Mouse (Mus musculus) gastrocnemius, adult 18-20 months (tissue): ENCODE measurements at regions not wholly inside any gene's neighbourhood (a gene's known extent, or its start where the extent isn't known, plus 50 kb on each side); places are given as distances from the start of the nearest gene placed in this dataset.

Experiments
- DNase-seq: peaks from one replicate; pipeline ENCODE4 v3.0.0; 2021; ENCODE audit warnings: low spot score

DNA sequence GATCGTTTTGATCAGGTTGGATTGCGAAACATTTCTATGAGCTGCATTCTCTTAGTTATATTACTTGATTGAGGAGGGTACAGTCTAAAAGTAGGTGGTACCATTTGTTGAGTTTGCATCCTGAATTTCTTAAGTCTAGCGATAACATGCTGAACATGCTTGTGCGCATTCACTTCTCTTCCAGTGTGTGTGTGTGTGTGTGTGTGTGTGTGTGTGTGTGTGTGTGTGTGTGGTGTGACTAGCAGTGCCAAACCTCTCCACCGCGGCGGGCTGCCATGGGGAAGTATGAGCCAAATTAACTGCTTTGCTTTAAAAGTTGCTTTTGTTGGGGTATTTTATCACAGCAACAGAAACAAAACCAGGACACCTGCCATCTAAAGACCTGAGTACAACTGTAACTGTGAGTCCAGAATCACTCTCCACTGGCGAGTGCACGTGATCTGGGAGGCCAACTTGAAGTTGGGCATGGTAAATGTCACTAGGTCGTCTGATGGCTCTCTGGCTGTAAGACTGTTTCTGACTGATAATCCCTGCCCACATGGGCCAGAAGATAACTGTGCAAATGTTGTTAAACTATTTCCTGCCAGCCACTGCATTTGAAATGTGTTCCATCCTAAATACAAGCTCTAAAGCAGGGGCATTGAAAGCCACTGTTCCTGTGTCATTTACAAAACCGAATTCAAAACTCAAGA, 273.3 kb upstream of the Ppargc1a start:
- no peak for DNase-seq

DNA sequence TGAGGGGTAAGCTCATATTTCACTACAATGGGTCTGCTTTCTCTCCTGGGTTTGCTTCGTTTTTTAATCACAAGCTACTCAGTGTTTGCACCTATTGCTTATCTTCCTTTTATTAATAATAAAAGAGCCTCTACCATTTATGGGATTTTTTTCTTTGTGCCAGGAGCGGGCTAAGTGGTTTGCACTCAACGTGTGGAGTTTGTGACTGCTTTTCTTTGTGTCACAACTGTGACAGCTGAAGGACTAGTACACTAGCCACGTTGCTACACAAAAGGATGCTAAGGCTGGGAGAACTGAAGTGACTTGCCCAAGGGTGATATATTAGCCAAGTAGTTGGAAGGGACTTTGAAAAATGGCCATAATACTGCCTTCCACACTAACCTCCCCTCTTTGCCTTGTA, 271.8 kb upstream of the Ppargc1a start:
- no peak for DNase-seq

DNA sequence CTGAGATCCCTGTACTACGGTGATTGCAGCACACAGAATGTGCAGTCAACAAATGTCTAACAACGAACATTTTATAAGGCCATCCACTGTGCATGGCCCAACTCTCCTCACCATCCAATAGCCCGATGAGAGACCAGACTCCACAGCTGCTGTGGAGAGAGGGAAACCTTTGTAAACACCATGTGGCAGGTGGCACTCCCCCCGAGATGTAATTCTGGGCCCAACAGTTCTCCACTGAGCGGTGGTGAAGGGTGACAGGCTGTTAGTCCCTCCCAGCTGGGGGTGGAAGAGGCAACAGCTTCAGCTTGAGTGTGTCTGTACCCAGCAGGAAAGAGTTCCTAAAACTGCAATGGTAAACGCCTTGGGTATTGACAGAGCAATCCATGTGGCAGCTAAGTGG, 263.0 kb upstream of the Ppargc1a start:
- DNase-seq: no peak

DNA sequence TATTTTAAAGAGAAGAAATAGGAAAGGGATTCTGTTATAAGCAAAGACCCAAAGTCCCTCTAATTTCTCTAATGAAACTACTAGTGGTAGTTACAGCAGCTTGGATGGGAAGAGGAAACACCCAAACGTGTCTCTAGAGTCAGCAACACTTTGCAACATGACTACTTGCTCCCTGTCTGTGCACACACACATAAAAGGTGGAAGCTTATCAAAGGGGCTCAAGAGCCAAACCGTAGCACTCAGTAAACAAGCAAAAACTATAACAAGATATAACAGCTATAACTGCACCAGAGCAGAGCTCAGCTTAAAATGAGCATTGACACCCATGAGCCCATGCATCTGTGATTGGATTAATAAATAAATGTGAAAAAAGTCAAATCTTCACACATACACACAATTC, 262.5 kb upstream of the Ppargc1a start:
- DNase-seq: no peak

DNA sequence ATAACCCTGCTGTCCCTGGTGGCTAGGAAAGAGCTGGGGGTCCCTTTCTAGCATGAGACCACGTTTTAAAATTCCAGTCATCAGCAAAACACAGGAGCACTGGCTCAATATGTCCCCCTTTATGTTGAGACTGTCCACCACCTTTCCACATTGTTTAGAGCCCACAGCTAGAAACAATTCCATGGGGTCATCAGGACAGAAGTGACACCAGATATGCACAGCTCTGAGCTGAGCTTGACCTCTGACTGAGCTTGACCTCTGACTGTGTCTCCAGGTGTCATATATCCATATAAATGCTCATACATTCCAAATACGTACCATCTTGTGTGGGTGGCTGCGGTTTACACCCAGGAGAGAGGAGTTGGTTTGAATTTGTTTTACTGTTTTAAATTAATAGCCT, 262.1 kb upstream of the Ppargc1a start:
- DNase-seq: no peak

DNA sequence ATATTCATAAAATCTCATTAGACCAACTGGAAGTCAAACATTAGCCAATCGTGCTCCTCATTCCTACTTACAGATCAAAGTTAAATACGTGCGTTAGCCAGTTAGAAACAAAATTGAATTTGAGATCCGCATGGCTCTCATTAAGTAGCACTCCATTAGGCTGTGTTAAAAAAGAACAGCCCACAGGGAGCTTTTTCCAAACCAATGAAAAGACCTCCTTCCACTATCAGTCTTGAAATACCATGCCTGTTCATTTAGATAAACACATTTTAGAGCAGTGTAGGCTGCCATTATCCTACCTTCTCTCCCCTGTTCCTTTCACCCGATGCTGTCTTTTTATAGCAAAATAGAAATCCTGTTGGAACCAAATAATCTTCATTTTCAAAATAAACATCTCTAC, 261.5 kb upstream of the Ppargc1a start:
- no peak for DNase-seq

DNA sequence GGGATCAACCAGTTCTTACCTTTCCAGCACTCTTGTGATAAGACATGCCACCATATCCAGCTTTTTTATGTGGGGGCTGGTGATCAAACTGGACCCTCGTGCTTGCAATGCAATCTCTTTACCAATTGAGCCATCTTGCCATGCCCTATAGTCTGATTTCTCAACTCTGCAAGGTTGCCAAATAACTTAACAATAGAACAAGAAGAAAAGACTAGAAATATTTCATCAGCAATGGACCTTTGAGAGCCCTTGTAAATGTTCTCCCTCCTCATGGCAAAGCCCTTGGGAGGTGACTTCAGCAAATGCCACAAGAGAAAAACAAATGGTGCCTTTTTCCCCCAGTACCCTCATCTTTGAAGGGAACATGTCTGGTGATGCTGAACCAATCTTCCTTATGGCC, 258.7 kb upstream of the Ppargc1a start:
- DNase-seq: no peak

DNA sequence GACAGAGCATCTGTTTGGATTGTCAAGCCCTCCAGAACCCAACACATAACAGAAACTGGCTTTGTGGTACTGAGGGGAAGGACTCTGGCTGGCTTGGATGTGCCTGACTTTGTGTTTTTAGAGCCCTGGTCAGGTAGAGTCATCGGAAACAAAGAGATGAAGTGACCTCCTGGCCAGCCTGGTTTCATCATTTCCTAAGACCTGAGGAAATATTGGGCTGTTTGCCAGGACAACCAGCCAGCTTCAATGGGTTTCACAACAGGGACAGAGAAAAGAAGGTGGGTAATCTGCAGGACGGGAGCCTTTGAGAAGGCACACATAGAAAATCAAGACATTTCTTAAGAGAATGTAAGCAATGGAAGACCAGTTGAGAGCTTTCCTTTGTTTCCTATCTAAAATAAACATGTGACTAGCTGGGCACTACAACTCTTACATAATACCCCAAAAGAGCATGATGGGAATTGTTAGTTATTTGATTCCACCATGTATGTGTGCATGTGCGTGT, 258.1 kb upstream of the Ppargc1a start:
- no peak for DNase-seq

DNA sequence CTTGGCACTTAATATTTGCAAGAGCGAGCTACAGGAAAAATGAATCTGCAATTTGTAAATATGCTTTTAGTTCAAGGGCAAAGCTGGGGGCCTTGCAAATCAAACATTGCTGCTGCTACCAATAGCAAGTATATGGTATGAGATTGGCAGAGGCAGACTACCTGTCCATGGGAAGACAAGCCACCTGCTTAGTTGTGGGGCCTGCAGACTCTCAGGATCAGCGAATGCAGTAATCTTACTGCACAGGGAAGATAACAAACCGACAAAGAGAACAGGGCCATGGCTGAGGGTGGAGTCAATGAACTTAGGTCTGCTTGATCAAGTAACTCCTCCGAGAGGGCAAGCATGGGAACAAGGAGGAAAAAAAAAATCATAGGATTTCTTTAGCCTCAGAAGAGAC, 257.2 kb upstream of the Ppargc1a start:
- no peak for DNase-seq

DNA sequence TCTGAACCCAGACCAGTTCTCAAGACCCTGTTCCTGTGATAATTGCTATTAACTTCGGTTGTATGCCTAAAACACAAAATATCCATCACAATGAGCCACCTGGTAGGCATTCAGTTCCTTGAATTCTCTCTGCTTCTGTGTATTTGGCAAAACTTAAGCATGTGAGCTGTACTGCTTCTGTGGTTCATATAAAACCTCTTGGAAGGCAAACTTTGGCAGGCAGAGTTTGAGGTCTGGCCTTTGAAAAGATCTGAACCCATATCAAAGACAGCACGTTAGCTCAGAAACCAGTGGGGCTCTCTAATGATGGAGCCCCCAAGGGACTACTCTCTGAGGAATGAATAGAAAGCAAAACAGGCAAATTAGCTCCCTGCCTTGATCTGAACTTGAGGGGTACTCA, 256.1 kb upstream of the Ppargc1a start:
- DNase-seq: no peak

DNA sequence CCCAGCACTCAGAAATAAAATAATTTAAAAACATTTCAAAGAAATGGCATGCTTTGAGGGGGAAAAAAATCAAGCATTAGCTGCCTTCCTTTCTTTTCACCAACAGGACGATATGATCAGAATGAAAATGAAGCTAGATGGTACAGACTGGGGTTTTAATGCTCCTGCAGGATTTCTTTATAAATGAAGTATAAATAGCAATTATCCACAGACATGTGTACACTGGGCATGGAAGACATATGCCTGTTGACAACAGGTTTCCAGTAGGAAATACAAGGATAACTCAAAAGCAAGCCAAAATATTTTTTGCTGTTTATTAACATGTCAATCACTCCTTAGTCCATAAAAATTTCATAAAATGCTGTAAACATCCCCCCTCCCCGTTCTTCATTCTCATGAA, 248.7 kb upstream of the Ppargc1a start:
- no peak for DNase-seq

DNA sequence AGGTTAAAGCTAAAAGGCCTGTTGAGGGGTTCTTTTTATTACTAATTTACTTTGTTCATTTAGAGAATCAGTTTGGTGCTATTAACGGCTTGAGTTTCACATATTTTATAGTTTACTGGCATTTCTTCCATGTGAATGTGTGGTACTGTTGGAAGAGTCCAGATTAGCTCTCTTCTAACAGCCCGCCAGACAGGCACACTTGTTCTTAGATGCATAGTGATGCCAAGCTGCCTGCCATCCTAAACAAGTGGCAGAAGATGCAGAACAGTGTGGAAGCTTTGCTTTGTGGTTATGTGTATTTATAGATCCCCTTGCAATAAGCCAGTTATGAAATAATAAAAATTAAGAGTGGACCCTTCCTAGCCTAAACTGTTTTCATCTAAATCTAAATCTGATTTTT, 244.2 kb upstream of the Ppargc1a start:
- DNase-seq: no peak

DNA sequence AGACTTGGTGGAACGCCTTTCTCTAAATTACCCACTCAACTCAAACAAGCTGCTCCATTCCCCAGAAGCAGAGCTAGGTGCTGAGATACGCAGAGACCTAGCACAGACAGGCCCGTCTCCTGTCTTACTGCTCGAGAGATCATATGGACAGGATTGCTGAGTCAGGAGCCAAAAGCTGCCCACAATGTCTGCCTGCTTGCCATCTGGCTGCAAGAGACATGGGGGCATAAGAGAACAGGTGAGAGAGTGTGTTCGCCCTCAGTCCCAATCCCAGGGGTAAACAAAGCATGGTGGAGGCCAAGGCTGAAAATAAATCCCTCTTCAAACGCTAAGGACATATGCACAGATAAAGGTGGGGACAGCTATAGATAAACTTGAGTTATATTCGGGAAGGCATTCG, 234.0 kb upstream of the Ppargc1a start:
- no peak for DNase-seq

DNA sequence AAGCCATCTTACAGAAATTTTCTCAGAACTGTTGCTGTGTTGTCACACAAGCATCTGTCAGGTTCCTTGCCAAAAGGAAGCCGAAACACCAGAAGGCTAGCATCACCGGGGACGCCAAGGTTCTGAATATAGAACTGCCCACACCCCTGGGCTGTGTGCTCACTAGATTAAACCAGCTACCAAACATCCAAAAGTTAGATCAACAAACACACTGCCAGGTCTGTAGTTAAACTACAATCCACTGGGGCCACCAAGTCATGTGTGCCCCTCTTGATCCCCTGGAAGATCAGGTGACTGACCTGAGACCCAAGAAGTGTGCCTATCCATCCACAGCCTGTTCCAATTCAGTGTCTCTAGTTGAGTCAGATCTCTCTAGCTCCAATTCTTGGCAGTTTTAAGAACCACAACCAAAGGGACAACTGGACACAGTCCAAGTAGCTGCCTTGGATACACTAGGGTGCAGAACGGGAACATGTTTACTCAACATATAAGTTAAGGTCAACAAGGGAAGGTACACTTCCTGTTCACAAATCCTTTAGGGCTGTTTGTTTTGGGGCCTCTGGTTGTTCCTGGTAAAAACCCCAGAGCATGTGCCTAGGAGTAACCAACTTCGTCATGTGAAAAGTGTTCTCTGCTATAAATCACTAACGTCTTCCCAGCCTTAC, 232.0 kb upstream of the Ppargc1a start:
- DNase-seq: no peak

DNA sequence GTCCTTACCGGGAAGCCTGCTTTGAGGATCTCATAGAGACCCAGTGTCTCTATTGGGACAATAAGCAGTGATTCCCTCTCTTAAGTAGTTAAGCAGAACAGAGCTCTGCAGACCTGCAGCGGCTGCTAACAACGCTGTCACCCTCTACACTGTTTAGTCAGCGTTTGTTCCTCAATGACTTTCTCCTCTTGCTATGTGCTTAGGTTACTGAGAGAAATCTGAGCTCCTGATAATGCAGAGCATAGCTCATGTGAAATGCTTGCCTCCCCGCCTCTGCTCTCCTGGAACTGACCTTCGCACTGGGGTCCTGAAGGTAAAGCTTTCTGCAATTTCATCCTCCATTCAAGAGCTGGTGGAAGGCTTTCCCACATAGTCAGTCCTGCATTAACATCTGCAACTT, 226.6 kb upstream of the Ppargc1a start:
- no peak for DNase-seq

DNA sequence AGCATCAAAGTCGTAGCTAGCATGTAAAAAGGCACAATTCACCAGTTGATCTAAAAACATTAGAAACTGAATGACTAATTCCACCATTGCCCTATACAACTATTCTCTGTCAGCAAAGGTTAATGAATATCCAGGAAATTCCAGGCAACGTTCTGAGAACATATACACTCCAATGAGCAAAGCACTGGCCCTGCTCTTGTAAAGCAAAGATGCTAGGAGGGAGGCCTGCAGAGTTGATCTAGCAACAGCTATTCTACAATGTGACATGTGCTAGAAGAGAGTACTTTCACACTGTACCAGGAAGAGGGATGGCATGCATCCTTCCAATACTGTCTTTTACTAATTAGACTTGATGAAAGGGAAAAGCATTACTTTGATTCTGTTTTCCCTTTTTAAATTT, 225.4 kb upstream of the Ppargc1a start:
- DNase-seq: no peak

DNA sequence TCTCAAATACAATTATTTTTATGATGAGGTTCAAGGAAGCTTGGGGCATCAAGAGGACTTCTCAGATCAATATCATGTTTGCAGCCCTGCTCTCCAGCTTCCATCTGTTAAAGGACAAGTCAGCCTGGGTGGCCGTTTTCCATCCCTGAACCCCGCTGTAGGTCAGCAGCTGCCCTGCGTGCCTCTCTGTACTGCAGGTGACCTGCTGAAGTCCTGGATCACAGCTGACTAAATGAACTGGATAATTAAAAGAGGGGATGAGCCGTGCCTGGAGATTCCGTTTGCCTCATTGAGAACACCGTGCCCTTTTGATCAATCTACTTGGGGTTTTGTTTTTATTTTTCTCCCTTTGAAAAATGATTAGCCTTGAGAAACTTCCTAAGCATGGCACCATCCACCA, 221.2 kb upstream of the Ppargc1a start:
- no peak for DNase-seq

DNA sequence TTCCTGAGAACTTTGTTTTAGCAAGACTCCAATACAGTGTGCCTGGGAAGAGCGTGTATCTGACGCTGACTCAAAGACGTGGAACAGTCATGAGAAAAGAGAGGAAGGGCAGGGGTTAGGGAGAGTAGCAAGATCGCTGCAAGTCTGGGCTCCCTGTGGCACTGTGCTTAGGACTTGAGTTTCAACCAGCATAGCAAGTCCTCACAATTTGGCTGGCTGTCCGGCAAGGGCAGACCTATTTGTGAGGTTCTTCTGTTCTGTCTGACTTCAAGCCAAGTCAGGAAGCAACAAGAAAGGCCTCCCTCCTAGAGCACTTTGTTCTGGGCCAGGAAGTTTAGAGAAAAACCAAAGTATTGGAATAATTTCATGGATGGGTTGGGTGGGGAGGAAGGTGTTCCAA, 216.0 kb upstream of the Ppargc1a start:
- no peak for DNase-seq

DNA sequence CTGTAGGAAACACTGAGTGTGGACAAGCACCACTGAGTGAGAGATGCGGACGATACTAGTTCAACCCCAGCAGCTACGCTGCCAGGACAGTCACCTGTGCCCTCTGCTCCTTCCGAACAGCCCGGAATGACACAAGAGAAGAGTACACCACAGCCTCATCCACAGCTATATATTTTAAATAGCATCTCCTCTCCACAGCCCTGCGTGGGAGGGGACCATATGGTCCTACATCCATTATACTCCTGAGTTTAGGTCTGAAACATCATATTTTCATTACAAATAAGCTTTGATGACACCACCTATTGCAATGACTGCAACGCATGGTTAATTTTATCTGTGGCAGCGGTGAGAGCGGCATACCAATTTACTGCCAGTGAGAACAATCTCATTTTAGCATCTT, 215.6 kb upstream of the Ppargc1a start:
- DNase-seq: no peak

DNA sequence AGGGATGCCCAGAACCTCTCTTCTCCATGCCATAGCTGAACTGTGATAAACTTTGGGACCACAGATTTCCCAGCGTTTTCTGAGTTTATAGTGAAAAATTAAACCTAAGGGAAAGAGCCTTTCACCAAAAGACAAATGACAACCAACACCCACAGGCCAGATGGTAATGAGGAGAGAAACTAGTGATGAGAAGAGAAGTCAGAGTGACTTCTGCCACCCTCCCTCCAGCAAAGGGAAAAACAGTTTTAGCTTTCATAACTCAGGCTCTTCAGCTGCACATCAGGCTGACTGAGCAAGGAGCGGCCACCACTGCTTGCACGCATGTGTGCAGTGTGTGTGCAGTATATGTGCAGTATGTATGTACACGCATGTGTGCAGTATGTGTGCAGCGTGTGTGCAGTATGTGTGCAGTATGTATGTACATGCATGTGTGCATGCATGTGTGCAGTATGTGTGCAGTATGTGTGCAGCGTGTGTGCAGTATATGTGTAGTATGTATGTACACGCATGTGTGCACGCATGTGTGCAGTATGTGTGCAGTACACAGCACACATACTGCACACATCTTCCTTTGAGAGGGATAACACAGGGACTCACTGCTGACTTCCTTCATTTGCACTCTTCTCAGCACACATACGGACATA, 208.1 kb upstream of the Ppargc1a start:
- no peak for DNase-seq

DNA sequence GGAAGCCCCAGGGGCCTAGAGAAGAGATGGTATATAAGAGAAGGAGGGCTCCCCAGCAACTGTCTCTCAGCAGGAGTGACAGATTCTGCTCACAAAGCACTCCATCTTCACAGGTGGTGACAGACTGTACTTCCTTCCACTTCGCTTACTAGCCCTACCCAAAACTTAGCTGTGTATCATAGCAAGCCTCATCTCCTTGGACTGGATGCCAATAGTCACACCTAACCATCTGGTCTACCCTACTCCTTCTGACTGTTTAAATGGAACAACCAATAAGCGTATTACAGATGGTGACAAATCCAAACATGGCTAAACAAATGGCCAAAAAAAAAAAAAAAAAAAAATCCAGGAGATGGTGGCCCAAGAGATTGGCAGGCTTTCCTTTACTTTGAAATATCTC, 204.1 kb upstream of the Ppargc1a start:
- DNase-seq: no peak

DNA sequence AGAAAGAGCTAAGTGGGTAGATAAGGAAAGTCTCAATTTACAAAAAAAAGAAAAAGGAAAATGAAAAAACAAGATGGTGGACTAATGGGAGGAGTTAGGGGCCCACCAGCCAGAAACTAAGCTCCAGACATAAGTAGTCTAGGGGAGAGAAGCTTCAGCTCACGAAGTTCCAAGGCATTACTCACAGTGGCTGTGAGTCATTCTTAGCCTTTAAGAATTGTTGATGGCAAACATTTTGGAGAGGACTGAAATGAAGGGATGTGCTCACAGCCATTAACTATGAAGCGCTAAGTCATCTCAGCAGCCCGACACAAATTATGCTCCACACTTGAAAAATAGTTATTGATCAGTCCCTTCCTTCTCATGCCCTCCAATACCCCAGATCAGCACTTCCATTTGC, 198.6 kb upstream of the Ppargc1a start:
- no peak for DNase-seq

DNA sequence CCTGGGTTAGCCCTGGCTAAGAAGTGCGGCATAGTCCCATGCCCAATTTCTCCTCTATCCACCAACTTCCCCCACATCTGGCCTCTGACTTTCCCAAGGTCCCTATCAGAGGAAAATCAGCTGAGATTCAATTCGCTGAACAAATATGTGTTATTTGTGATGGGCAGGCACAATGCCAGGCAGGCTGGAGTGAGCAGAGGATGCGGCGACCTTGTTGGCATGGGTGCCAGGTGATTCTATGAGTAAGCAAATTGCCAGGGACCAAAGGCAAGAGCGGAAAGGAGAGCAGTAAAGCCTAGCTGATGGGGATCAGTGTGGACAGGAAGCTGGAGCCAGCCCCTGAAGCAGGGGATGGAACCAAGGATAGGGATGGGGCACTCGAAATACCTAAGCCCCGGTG, 196.9 kb upstream of the Ppargc1a start:
- no peak for DNase-seq
